Mouse (Mus musculus): ENCODE results near the gene Olfr713. TPM values are rescaled to one million over a fixed set of nuclear protein-coding genes. Genes with fewer than 3 reads are reported as not detected.
A peak's percentile ranks its signal among the peaks of the same experiment; 100 is the strongest.

Gene Olfr713
- not detected in 2 replicates for polyA plus RNA-seq (2015; fragmentation: Nextera tagmentation; extraction: Ambion mirVana)

DNA sequence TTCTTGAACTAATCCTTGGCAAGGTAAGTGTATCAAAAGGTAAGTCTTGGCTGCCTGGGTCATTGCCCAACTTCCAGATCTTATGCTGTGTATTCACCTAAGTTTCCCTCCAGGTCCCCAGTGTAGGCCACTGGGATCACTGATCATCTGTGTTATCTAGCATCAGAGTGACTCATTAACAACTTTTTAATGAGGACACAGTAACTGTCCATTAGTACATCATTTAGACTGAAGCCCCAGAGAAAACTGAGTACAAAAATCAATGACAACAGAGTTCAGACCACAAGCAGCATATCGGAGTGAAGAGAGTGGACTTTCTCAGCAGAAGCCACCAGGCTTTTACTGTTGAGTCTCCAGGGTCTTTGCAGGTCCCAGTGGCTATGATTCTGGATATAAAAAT, at the start of gene Olfr713:
Gene Olfr713, plus strand, starts transcription at position 301 of the 400 bp plus-strand sequence.
- Histone ChIP-seq H3K9ac (ENCODE audit: low read depth, low read length) (no peak within 1 kb of the TSS), H3K36me3 (ENCODE audit: control insufficient read depth, insufficient read depth, low read length) (no peaks in the 10 kb centered on the region), H3K4me2 (ENCODE audit: low read length) (no peak within 1 kb of the TSS), H3K27ac (ENCODE audit: low read depth, low read length) (no peak within 1 kb of the TSS), H3K4me1 (ENCODE audit: control insufficient read depth, insufficient read depth, low read depth, low read length) (no peaks in the 10 kb centered on the region), H3K27me3 (replicated peaks; ENCODE audit: control insufficient read depth, insufficient read depth, low read length) (no peaks in the 10 kb centered on the region), H3K4me3 (ENCODE audit: low read length) (no peak within 1 kb of the TSS), H3K9me3 (ENCODE audit: control insufficient read depth, low read length) (no peaks in the 10 kb centered on the region)
- WGBS = 93% methylated on average over 1 of the region's 1 CpGs
- no peak for ATAC-seq

DNA sequence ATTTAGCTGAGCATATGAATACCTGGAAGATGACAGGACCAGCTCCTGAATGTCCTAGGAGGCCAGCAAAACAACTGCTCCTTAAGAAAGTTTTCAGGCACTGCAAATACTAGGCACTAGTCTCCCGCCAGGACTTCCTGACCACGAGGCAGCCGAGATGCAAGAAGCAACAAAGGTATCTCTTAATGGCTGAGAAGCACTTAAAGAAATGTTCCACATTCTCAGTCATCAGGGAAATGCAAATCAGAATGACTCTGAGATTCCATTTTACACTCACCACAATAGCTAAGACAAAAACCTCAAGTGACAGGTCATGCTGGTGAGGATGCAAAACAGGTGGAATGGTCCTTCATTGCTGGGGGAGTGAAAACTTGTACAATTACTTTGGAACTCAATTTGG, 45.7 kb upstream of the Olfr713 start:
- H3K4me3 ChIP-seq (ENCODE audit: low read length) = no peak overlapping the region
- H3K27ac ChIP-seq (ENCODE audit: low read depth, low read length) = no peak overlapping the region
- no peak for ATAC-seq
- no peak overlapping the region for H3K4me2 ChIP-seq (ENCODE audit: low read length)
- H3K27me3 ChIP-seq (replicated peaks; ENCODE audit: control insufficient read depth, insufficient read depth, low read length) = no peaks in the 10 kb centered on the region
- no peaks in the 10 kb centered on the region for H3K9me3 ChIP-seq (ENCODE audit: control insufficient read depth, low read length)
- no peaks in the 10 kb centered on the region for H3K36me3 ChIP-seq (ENCODE audit: control insufficient read depth, insufficient read depth, low read length)
- H3K4me1 ChIP-seq (ENCODE audit: control insufficient read depth, insufficient read depth, low read depth, low read length) = no peaks in the 10 kb centered on the region
- WGBS = 88% methylated on average over 3 of the region's 3 CpGs
- H3K9ac ChIP-seq (ENCODE audit: low read depth, low read length) = no peak overlapping the region

DNA sequence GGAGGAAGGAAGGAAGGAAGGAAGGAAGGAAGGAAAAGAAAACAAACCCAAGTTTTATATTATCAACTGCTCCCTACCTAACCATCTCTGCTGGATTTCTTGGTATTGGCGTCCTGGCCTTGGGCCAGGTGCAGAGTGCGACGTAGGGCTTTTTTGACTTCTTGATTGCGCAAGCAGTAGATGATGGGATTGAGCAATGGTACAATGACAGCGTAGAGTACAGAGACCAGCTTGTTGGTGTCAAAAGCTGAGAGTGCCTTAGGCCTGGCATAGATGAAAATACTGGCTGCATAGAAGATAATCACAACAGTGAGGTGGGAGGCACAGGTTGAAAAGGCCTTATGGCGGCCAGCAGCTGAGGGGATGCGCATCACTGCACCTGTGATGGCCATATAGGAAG, 30.2 kb upstream of the Olfr713 start:
- Histone ChIP-seq H3K4me3 (ENCODE audit: low read length) (no peak overlapping the region), H3K36me3 (ENCODE audit: control insufficient read depth, insufficient read depth, low read length) (no peaks in the 10 kb centered on the region), H3K27me3 (replicated peaks; ENCODE audit: control insufficient read depth, insufficient read depth, low read length) (no peaks in the 10 kb centered on the region), H3K9ac (ENCODE audit: low read depth, low read length) (no peak overlapping the region), H3K4me2 (ENCODE audit: low read length) (no peak overlapping the region), H3K27ac (ENCODE audit: low read depth, low read length) (no peak overlapping the region), H3K4me1 (ENCODE audit: control insufficient read depth, insufficient read depth, low read depth, low read length) (no peaks in the 10 kb centered on the region), H3K9me3 (ENCODE audit: control insufficient read depth, low read length) (no peaks in the 10 kb centered on the region)
- ATAC-seq = no peak
- WGBS = 92% methylated on average over 7 of the region's 7 CpGs

DNA sequence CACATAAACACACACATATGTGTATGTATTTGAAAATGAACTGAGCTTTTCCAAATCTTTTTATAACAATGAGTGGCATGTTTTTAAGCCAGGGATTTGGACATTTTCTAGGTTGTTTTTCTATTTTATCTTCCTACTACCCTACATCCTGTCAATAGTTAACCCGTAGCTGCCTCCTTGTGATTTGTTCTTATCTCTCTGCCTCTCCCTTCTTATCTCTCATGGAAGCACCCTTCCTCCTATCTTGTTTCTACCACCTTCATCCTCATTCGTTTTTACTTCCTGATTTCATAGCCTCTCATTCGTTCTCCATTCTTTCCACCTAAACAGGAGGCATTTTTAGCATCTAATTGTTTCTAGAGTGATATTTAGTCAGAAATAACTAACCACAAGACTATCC, 26.8 kb upstream of the Olfr713 start:
- Histone ChIP-seq H3K9me3 (ENCODE audit: control insufficient read depth, low read length) (no peaks in the 10 kb centered on the region), H3K4me3 (ENCODE audit: low read length) (no peak overlapping the region), H3K27me3 (replicated peaks; ENCODE audit: control insufficient read depth, insufficient read depth, low read length) (no peaks in the 10 kb centered on the region), H3K4me2 (ENCODE audit: low read length) (no peak overlapping the region), H3K36me3 (ENCODE audit: control insufficient read depth, insufficient read depth, low read length) (no peaks in the 10 kb centered on the region), H3K4me1 (ENCODE audit: control insufficient read depth, insufficient read depth, low read depth, low read length) (no peaks in the 10 kb centered on the region), H3K27ac (ENCODE audit: low read depth, low read length) (no peak overlapping the region), H3K9ac (ENCODE audit: low read depth, low read length) (no peak overlapping the region)
- WGBS = 70% methylated on average over 3 of the region's 3 CpGs
- ATAC-seq = no peak

DNA sequence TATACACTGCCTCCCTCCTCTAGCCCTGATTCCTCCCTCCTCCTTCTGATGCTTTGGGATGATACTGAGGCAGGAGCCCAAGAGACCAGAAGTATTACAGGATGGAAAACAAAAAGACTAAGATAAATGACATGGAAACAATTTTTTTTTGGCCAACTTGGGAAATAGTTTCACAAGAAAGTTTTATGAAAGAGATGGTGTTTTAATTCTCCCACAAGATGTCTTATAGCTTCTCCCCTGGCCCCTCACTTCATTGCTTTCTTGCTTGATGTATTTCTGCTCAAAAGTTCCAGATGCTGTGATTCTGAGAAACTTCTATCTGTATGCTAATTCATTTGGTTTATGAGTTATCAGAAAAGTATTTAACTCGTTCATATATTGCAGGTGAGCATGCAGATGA, 25.0 kb upstream of the Olfr713 start, which contains the start of gene Olfr2:
Gene Olfr2, minus strand, starts transcription at position 101 of the 400 bp plus-strand sequence.
- H3K9me3 ChIP-seq (ENCODE audit: control insufficient read depth, low read length) = no peaks in the 10 kb centered on the region
- no peak for ATAC-seq
- no peaks in the 10 kb centered on the region for H3K36me3 ChIP-seq (ENCODE audit: control insufficient read depth, insufficient read depth, low read length)
- H3K27me3 ChIP-seq (replicated peaks; ENCODE audit: control insufficient read depth, insufficient read depth, low read length) = no peaks in the 10 kb centered on the region
- WGBS = 50% methylated on average over 1 of the region's 1 CpGs
- no peak within 1 kb of the TSS for H3K4me2 ChIP-seq (ENCODE audit: low read length)
- H3K9ac ChIP-seq (ENCODE audit: low read depth, low read length) = no peak within 1 kb of the TSS
- H3K4me1 ChIP-seq (ENCODE audit: control insufficient read depth, insufficient read depth, low read depth, low read length) = no peaks in the 10 kb centered on the region
- no peak within 1 kb of the TSS for H3K4me3 ChIP-seq (ENCODE audit: low read length)
- no peak within 1 kb of the TSS for H3K27ac ChIP-seq (ENCODE audit: low read depth, low read length)

DNA sequence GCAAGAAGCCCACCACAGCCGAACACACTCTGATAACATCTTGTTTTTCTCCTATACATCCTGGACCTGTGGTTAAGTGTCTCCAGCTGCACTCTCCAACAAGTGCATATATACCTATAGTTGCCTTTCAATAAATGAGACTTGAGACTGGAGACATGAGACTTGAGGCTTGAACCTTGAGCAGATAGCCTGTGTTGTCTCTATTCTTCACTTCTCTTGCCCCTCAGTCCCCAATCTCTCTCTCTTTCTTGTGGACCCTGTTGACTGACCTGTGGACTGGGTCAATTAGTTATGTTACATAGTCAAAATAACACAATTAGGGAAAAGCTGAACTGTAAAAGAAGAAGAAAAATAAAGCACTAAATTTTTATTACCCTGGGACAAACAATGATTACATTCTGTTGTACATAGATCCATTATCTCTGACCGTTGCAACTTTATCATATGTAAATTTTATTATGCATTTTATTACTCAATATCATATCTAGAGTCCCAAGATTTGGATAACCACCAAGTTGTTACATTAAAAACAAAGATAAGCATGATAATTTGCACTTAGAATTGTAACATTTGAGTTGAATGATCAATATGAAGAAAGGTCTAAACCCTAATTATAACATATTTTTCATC, 9.1 kb downstream of the Olfr713 start:
- Histone ChIP-seq H3K36me3 (ENCODE audit: control insufficient read depth, insufficient read depth, low read length) (no peaks in the 10 kb centered on the region), H3K4me3 (ENCODE audit: low read length) (no peak overlapping the region), H3K27ac (ENCODE audit: low read depth, low read length) (no peak overlapping the region), H3K27me3 (replicated peaks; ENCODE audit: control insufficient read depth, insufficient read depth, low read length) (no peaks in the 10 kb centered on the region), H3K4me1 (ENCODE audit: control insufficient read depth, insufficient read depth, low read depth, low read length) (no peaks in the 10 kb centered on the region), H3K4me2 (ENCODE audit: low read length) (no peak overlapping the region), H3K9ac (ENCODE audit: low read depth, low read length) (no peak overlapping the region), H3K9me3 (ENCODE audit: control insufficient read depth, low read length) (no peaks in the 10 kb centered on the region)
- 83% methylated on average over 2 of the region's 2 CpGs for whole genome bisulfite sequencing
- no peak for ATAC-seq

DNA sequence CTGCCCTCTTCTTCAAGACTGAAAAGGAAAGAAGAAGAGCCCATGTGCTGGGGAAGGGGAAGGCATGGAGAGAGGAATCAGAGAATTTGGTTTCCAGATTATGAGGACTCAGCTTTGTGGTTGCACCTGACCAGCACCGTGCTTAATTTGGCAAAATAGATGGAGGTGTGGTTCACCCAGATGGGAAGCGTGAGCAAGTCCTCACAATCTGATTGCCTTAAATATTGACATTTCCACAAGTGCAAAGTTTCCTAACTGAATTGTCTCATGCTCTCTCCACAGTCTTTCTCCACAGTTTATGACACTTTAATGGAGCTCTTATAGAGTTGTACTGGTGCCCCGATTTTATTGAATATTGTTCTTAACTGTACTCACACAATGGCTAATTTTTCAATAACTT, 12.2 kb downstream of the Olfr713 start:
- no peak for ATAC-seq
- Histone ChIP-seq H3K9me3 (ENCODE audit: control insufficient read depth, low read length) (no peaks in the 10 kb centered on the region), H3K27ac (ENCODE audit: low read depth, low read length) (no peak overlapping the region), H3K27me3 (replicated peaks; ENCODE audit: control insufficient read depth, insufficient read depth, low read length) (no peaks in the 10 kb centered on the region), H3K36me3 (ENCODE audit: control insufficient read depth, insufficient read depth, low read length) (no peaks in the 10 kb centered on the region), H3K9ac (ENCODE audit: low read depth, low read length) (no peak overlapping the region), H3K4me1 (ENCODE audit: control insufficient read depth, insufficient read depth, low read depth, low read length) (no peaks in the 10 kb centered on the region), H3K4me3 (ENCODE audit: low read length) (no peak overlapping the region), H3K4me2 (ENCODE audit: low read length) (no peak overlapping the region)
- 85% methylated on average over 3 of the region's 3 CpGs for WGBS

DNA sequence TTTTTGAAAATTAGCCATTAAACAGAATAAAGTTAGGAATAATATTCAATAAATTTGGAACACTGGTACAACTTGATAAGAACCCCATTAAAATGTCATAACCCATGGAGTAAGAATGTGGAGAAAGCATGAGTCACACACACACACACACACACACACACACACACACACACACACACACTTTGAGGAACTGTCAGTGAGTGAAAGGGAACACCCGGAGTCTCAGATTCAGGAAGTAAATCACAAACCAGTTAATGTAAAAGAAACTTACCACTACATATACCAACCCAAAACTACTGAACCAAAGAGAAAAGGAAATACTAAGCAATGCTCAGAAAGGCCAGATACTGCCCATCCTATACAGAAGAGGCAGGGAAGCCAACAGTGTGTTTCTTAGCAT, 13.4 kb downstream of the Olfr713 start:
- no peaks in the 10 kb centered on the region for H3K27me3 ChIP-seq (replicated peaks; ENCODE audit: control insufficient read depth, insufficient read depth, low read length)
- no peaks in the 10 kb centered on the region for H3K36me3 ChIP-seq (ENCODE audit: control insufficient read depth, insufficient read depth, low read length)
- H3K4me1 ChIP-seq (ENCODE audit: control insufficient read depth, insufficient read depth, low read depth, low read length) = no peaks in the 10 kb centered on the region
- H3K4me2 ChIP-seq (ENCODE audit: low read length) = no peak overlapping the region
- ATAC-seq = no peak
- H3K9ac ChIP-seq (ENCODE audit: low read depth, low read length) = no peak overlapping the region
- no peak overlapping the region for H3K27ac ChIP-seq (ENCODE audit: low read depth, low read length)
- no peaks in the 10 kb centered on the region for H3K9me3 ChIP-seq (ENCODE audit: control insufficient read depth, low read length)
- no peak overlapping the region for H3K4me3 ChIP-seq (ENCODE audit: low read length)
- 79% methylated on average over 1 of the region's 1 CpGs for whole genome bisulfite sequencing

DNA sequence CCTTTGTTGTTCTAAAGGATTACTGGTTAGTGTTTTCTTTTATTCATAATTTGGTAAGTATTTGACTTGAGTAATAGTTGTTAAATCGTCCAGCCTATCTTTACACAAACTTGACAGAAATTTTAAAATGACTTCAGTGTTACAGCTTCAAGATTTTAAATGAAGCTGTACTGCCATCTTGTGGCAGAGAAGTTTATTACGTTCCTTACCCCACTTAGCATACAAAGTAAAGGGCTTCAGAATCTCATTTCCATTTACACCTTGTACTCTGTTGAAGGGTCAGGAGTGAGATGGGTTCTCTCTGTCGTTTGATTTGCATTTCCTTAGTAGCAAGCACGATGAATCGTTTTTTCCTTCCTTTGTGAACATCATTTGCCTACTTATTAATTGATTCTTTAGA, 14.9 kb downstream of the Olfr713 start:
- H3K4me1 ChIP-seq (ENCODE audit: control insufficient read depth, insufficient read depth, low read depth, low read length) = no peaks in the 10 kb centered on the region
- WGBS = 8% methylated on average over 5 of the region's 5 CpGs
- no peak overlapping the region for H3K4me2 ChIP-seq (ENCODE audit: low read length)
- ATAC-seq = peak; percentile 72; the same call in 1 of the 2 replicates
- H3K9me3 ChIP-seq (ENCODE audit: control insufficient read depth, low read length) = no peaks in the 10 kb centered on the region
- H3K27ac ChIP-seq (ENCODE audit: low read depth, low read length) = no peak overlapping the region
- H3K4me3 ChIP-seq (ENCODE audit: low read length) = no peak overlapping the region
- H3K36me3 ChIP-seq (ENCODE audit: control insufficient read depth, insufficient read depth, low read length) = no peaks in the 10 kb centered on the region
- H3K27me3 ChIP-seq (replicated peaks; ENCODE audit: control insufficient read depth, insufficient read depth, low read length) = no peaks in the 10 kb centered on the region
- no peak overlapping the region for H3K9ac ChIP-seq (ENCODE audit: low read depth, low read length)

DNA sequence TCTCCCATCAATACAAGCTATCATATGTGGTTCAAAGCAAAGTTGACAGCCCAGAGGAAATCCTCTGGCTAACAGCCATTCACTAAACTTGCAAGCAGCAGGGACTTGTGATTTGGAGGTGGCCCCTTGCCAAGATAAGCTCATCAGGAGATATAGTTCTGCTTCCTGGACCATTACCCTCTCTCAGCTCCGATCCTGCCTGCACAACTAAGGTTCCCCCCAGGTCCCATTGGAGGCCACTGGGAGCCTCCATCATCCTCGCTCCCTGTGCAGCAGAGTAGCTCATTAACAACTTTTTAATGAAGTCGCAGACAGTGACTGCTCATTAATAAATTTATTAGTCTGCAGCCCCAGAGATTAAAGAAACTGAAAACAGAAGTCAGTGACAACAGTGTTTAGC, 16.6 kb downstream of the Olfr713 start:
- Histone ChIP-seq H3K36me3 (ENCODE audit: control insufficient read depth, insufficient read depth, low read length) (no peaks in the 10 kb centered on the region), H3K9me3 (ENCODE audit: control insufficient read depth, low read length) (no peaks in the 10 kb centered on the region), H3K27me3 (replicated peaks; ENCODE audit: control insufficient read depth, insufficient read depth, low read length) (no peaks in the 10 kb centered on the region), H3K4me1 (ENCODE audit: control insufficient read depth, insufficient read depth, low read depth, low read length) (no peaks in the 10 kb centered on the region), H3K9ac (ENCODE audit: low read depth, low read length) (no peak overlapping the region), H3K4me3 (ENCODE audit: low read length) (no peak overlapping the region), H3K27ac (ENCODE audit: low read depth, low read length) (no peak overlapping the region), H3K4me2 (ENCODE audit: low read length) (no peak overlapping the region)
- WGBS = 44% methylated on average over 3 of the region's 3 CpGs
- ATAC-seq = no peak
